Mouse (Mus musculus): ENCODE measurements at regions not wholly inside any gene's neighbourhood (a gene's known extent, or its start where the extent isn't known, plus 50 kb on each side); places are given as distances from the start of the nearest gene placed in this dataset.

GRCm38 (mm10) chrX:99593872-99594487, 122.9 kb upstream of the Pja1 start:
- no peak for DNase-seq

- DNase-seq: no peak
Measured at GRCm38 (mm10) chrX:99592980-99593379, 121.9 kb upstream of the Pja1 start.

DNA sequence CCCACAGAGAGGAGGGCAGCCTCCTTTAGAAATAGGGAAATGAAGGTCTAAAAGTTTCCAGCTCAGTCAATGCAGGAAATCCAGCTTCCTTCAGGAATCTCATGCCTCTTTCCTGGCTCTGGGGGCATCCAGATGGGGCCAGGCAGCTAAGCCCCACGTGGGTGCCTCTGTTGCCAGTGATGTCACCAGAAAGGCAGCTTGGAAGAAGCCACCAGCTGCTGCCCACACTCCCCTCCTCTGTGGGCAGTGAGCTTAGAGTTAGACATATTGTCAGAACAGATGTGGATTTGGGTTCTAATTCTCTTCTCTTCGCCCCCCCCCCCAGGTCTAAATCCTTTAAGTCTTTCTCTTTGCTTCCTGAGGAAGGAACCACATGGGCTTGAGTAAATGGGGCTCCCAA, 116.2 kb upstream of the Pja1 start:
- no peak for DNase-seq

- DNase-seq: no peak
Measured at GRCm38 (mm10) chrX:99586282-99586681, 115.2 kb upstream of the Pja1 start.

DNA sequence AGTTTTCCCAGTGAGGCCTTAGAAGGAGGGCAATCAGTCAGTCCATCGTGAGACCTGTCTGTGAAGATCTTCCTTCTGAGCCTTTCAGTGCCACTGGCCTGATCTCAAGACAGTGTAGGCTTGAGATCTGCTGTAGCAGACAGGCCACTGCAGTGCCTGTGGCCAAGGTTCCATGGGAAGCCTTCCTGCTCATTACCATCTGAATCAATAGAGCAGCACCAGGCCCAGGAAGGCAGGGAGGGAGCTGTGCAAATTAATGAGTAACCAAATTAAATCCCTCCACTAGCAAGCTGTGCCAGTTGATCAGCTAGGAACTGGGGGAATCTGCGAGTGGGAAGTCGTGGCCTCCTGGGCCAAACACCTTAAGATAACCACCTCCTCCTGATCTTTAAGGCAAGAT, 114.6 kb upstream of the Pja1 start:
- no peak for DNase-seq

DNA sequence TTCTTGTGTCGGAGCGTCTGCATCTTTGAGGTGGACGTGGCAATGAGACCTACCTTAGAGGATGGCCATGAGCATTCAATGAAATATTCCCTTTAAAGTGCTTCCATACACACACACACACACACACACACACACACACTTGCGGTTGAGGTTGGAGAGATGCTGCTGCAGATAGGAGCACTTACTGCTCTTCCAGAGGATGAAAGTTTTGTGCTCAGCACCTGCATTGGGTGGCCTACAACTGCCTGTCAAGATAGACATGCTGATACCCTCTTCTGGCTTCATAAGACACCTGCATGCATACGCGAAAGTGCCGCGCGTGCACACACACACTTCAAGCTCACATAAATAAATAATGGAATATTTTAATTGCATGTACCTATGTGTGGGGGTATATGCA, 111.5 kb upstream of the Pja1 start:
- no peak for DNase-seq

GRCm38 (mm10) chrX:99581632-99582466, 110.8 kb upstream of the Pja1 start:
- DNase-seq: no peak

DNA sequence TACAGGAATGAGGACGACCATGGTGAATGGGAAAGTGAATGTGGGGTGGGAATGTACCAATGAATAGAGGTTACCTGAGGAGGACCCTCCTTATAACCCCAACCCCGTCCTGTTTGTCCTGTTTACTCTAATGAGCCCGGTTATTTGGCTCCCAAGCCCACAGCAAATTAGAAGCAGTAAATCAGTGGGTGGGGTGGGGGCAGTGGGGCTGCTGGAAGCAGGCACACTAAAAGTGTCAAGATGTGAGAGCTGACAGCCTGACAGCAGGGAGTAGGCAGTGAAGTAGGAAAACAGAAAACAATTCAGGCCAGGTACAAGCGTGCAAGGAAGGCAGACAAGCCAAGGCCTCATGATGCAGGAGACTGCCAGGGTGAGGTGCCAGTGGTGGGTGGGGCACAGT, 108.1 kb upstream of the Pja1 start:
- DNase-seq: no peak

GRCm38 (mm10) chrX:99578796-99579195, 107.7 kb upstream of the Pja1 start:
- DNase-seq: no peak

DNA sequence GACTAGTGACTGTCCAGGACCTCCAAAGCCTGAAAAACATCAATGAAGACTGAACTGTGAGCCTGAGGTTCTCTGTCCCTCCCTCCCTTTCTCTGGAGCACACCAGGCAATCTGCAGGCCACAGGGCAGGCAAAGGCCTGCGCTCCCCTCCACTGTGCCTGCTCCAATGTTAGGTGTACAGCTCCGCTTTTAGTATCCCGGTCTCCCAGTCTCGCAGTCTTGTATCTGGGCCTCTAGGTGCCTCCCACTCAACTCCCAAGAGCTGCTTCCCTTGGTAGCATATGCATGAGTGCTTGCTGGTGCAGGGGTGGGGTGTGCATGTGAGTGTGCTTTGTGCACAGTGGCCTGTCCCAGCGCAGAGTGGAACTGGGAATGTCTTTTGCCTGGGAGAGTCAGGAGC, 104.0 kb upstream of the Pja1 start:
- DNase-seq: no peak

DNA sequence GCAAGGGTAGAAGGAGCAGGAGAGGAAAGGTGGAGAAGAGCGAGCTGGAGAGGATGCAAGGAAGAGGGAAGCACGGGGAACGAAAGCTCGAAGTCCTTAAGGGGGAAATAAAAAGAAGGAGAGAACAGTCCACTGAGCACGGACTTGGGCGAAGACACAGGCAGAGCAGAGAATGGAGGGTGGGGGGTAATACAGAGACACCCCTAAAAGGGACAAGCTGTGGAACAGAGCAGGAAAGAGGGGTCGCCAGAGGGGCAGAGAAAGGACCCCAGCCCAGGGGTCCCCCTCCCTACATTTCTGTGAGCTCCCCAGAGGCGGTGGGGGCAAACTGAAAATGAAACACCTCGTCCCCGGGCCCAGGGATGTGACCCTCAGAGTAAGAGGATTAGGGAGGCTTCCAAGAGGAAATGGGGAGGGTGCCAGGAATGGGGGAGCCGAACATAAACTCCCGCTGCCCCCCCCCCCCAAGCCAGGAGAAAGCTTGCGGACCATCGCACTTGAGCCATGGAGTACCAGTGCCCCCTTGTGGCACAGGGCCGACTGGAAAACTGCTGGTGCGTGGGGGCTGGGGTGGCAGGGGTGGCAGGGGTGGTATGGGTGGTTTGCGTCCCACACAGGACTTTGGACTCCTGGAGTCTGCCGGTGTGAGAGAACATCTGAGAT, 103.5 kb upstream of the Pja1 start:
- DNase-seq: peak; percentile 30 to 50

DNA sequence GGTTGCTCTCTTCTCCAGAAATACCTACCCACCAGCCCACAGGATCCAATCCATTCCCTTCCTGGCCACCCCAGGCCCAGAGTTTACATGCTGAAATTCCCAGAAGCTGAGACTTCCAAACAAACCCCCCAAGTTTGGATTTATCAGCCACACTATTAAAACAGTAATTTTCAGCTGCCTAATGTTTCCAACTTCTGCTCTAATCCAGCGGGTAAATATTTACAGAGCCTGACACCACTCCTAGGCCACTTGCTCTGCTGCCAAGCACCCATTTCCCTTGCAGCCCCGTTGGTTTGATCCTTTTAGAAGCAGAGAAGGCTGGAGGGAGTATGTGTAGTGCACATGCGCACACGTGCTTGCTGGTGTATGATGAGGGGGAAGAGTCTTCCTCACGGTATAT, 99.1 kb upstream of the Pja1 start:
- no peak for DNase-seq

- no peak for DNase-seq
Measured at GRCm38 (mm10) chrX:99568244-99568643, 97.2 kb upstream of the Pja1 start.

- DNase-seq: peak in 1 of 2 experiments; percentile 13
Measured at GRCm38 (mm10) chrX:99567367-99568164, 96.5 kb upstream of the Pja1 start.

DNA sequence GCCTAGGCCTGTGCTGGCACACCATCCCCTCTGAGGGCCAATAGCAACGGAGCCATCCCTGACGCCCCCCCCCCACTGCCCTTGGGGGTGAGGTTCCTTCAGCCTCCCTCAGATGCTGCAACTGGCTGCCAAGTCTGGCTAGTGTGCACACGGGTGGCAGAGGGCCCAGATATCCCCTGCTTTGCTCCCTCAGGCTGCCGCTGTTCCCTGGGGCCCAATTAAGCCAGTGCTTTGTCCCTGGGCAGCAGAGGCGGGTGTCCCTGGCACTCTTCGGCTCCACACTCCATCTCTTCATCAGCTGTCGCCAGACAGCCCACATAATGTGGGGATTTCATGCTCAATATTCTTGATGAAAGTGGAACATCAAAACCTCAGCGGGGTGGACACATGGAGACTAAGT, 90.9 kb upstream of the Pja1 start:
- DNase-seq: peak; percentile 35 to 53

DNA sequence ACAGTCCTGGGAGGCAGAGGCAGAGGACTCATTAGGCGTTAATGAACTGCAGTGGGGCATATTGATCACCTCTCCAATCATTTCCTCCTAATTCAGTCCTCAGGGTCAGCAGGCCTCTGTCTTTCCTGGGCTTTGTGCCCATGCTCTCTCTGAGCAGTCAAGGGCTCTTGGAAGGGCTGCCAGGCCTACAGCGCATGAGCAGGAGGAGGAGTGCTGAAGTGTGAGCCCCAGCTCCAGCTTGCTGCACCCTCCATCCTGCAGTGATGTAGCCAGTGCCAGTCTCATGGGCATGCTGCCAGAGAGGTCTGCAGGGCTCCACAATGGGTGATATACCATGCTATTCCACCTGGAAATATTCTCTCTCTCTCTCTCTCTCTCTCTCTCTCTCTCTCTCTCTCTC, 89.6 kb upstream of the Pja1 start:
- no peak for DNase-seq

DNA sequence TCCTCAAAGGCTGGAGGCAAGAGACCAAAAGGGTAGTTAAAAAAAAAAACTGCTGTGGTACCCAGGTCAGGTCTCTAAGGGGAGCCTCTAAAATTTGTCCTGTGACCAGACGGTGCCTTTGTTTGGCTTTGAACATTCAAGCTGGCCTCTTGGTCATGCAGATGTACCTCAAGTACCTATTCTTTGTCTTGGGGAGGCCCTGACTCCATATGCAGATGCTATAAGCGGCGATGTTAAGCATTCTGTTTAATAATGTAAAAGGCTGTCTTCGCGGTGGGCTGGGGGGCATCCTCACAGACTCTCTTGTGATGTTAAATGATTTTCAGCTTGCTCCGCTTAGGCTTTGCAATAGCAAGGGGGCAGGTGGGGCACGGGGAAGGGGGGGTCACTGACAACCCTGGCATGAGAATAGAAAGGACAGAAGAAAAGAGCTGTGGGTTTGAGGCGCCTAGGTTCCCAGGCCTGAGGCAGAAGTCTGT, 85.8 kb upstream of the Pja1 start:
- DNase-seq: no peak

DNA sequence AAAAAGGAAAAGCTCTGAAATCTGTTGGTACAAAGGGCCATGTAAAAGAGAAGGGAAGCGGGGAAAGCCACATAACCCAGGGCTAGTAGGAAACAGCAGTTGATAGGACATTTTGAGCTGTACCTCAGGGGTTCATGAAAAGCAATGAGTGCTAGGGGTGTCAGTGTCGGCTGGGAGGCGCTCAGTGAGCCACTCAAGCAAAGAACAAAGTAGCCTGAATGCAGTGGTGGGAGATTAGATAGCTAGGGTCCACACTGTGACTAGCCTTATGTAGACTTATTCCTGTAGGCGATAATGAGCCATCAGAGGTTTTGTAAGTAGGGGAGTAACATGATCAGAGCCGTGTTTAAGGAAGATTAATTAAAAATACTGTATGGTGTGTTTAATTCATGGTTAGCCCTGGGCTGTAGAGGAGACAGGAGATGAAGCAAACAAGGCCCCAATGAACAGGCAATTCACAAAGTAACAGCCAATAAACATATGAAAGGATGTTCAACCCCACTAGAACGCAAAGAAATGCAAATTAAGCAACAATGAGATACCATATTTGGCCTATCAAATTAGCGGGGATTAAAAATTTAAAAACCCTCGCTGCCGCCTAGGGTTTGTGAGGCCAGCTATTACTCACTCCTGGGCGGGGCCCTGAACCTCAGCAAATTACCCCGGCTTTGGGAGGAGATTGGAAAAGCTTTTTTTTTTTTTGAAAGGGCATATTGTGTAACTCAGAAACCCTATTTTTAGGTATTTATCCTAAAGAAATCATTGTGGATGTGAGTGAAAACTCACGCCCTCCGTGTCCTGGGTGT, 85.1 kb upstream of the Pja1 start:
- no peak for DNase-seq

GRCm38 (mm10) chrX:99552778-99553177, 81.7 kb upstream of the Pja1 start:
- DNase-seq: no peak

DNA sequence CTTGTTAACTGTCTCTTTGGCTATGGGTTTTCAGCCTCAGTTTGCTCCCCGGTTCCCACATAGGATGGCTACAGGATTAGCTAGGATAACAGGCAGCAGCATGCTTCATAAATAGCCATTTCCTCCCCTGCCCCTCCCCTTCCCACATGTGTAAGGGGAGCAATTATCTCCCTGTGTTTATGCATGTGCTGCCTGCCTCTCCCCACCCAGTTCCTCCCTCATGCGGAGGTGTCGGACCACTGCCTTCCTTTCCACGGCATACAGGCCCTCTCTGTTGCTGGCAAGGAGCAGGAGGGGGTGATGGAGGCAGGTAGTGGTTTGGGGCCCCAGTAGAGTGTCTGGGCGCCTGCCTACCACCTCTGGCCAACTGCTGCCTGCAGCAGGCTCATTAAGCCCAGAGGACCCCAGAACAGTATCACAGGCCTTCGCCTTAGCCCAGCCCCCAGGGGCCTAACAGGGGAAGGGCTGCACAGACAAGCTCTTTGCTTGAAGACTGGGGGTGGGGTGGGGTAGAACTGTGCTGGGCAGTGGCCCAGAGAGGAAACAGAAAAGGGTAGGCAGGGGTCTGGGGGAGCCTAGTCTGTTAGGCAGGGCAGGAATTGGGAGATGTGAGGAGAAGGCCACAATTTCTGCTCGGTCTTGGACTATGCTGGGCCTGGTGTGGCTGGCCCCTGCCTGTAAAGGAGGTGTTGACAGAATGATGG, 79.1 kb upstream of the Pja1 start:
- no peak for DNase-seq

All from layer of hippocampus, postnatal 36 days (tissue).